Mouse (Mus musculus): Measurements from ENCODE around the gene Sesn3. TPM values are rescaled to one million over a fixed set of nuclear protein-coding genes. Genes with fewer than 3 reads are reported as not detected.

Sesn3 gene
- polyA plus RNA-seq, 1 experiment from 2014 or later = 8.2 TPM

DNA sequence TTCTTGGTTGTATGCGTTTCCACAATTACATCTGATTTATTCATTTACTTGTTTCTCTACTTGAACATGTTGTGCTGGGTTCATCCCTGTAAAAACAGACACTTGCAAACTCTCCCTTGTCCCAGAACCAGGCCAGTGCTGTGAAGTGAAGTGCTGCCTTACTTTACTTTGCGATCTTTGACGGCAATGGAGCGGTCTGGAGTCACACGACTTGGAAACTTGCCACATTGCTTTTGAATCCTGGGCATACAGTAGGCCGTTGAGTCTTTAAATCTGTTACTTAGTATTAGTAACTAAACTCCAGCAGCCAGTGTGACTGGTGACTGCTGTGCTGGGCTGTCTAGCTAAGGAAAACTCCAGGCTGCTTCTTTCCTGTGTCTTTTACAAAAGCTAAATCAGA lies 25.9 kb downstream of the Sesn3 start:
- no peaks in the 10 kb centered on the region for H3K9me3 ChIP-seq (ENCODE audit: control insufficient read depth, low read length)
- H3K4me3 ChIP-seq (ENCODE audit: low read depth, low read length) = no peak overlapping the region
- no peak for DNase-seq (ENCODE audit: low spot score)
- no peak overlapping the region for H3K9ac ChIP-seq (ENCODE audit: low read length)
- TF ChIP-seq EP300 (optimal IDR thresholded peaks at IDR 0.05) (no peak), CTCF (IDR thresholded peaks at IDR 0.05; ENCODE audit: low read depth) (no peak)
- ATAC-seq (ENCODE audit: low FRiP score, low TSS enrichment) = no peak
- no peak overlapping the region for H3K27ac ChIP-seq (replicated peaks)
- WGBS = 56% methylated on average over 6 of the region's 6 CpGs
- H3K4me1 ChIP-seq (replicated peaks; ENCODE audit: control insufficient read depth, insufficient read depth) = no peaks in the 10 kb centered on the region
- no peaks in the 10 kb centered on the region for H3K27me3 ChIP-seq (ENCODE audit: control insufficient read depth, insufficient read depth, low read length)
- H3K36me3 ChIP-seq (ENCODE audit: control insufficient read depth, insufficient read depth, low read length) = no peaks in the 10 kb centered on the region
- no peak overlapping the region for H3K4me2 ChIP-seq (replicated peaks; ENCODE audit: low read depth)

DNA sequence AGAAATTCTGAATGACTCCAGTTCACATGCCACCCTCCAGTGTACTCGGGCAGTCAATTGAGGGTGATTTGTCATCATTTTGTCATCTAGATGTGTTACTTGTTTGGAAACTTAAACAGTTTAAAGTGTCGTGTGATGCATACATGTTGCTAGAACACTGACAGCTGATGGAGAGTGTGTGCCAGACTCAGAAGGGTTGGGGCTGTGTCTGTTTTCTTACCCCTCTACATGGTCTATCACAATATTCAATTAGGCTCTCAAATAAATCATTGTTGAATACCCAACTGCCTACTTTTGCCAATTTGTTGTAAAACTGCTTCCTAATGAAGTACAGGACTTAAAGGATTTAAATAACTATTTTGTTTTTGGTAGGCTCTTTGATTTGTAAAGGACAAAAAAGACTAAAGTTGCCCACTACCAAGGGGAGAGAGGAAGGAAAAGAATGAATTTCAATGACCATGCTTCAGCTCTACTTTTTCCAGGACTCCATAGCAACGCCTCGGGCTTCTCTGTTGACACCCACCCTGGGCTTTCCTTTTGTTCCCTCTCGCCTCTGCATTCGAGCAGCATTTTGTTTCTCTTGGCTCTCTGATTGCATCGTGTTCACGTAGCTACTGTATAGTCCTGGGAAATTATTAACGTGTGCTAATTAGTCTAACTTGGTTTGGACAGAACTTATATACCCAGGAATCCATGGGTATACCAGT lies 29.5 kb downstream of the Sesn3 start:
- no peaks in the 10 kb centered on the region for H3K9me3 ChIP-seq (ENCODE audit: control insufficient read depth, low read length)
- no peak for ATAC-seq (ENCODE audit: low FRiP score, low TSS enrichment)
- no peak overlapping the region for H3K9ac ChIP-seq (ENCODE audit: low read length)
- no peaks in the 10 kb centered on the region for H3K27me3 ChIP-seq (ENCODE audit: control insufficient read depth, insufficient read depth, low read length)
- no peak for DNase-seq (ENCODE audit: low spot score)
- H3K4me3 ChIP-seq (ENCODE audit: low read depth, low read length) = no peak overlapping the region
- H3K4me1 ChIP-seq (replicated peaks; ENCODE audit: control insufficient read depth, insufficient read depth) = no peaks in the 10 kb centered on the region
- peaks cover 1% of the 10 kb centered on the region; the same call in 1 of the 2 replicates for H3K36me3 ChIP-seq (ENCODE audit: control insufficient read depth, insufficient read depth, low read length)
- no peak overlapping the region for H3K27ac ChIP-seq (replicated peaks)
- 72% methylated on average over 9 of the region's 9 CpGs for WGBS
- no peak overlapping the region for H3K4me2 ChIP-seq (replicated peaks; ENCODE audit: low read depth)
- TF ChIP-seq EP300 (optimal IDR thresholded peaks at IDR 0.05) = no peak
- TF ChIP-seq CTCF (IDR thresholded peaks at IDR 0.05; ENCODE audit: low read depth) = no peak

DNA sequence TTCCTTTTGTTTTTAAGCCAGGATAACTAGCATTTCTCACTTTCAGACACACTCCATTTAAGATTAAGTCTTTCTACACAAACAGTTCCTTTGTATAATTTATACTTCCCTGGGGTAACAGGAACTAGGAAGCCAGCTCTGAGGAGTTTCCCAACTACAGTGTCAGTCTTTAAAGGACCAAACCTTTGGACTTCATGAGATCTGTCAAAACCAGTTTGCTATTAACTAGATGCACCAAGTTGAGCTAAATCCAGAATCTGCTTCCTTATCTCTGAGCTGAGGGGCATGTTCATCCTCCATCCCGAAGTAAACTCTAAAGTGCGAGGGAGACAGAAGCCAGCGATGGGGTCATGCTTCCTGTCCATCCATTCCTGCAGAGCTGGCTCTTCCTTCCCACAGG lies 32.5 kb downstream of the Sesn3 start:
- peaks cover 8% of the 10 kb centered on the region; the same call in 1 of the 2 replicates for H3K36me3 ChIP-seq (ENCODE audit: control insufficient read depth, insufficient read depth, low read length)
- ATAC-seq (ENCODE audit: low FRiP score, low TSS enrichment) (no peak), DNase-seq (ENCODE audit: low spot score) (no peak)
- no peaks in the 10 kb centered on the region for H3K4me1 ChIP-seq (replicated peaks; ENCODE audit: control insufficient read depth, insufficient read depth)
- TF ChIP-seq CTCF (IDR thresholded peaks at IDR 0.05; ENCODE audit: low read depth) (no peak), EP300 (optimal IDR thresholded peaks at IDR 0.05) (no peak)
- no peak overlapping the region for H3K4me2 ChIP-seq (replicated peaks; ENCODE audit: low read depth)
- H3K9me3 ChIP-seq (ENCODE audit: control insufficient read depth, low read length) = no peaks in the 10 kb centered on the region
- no peak overlapping the region for H3K9ac ChIP-seq (ENCODE audit: low read length)
- no peak overlapping the region for H3K4me3 ChIP-seq (ENCODE audit: low read depth, low read length)
- WGBS = 82% methylated on average over 3 of the region's 3 CpGs
- no peaks in the 10 kb centered on the region for H3K27me3 ChIP-seq (ENCODE audit: control insufficient read depth, insufficient read depth, low read length)
- H3K27ac ChIP-seq (replicated peaks) = no peak overlapping the region

DNA sequence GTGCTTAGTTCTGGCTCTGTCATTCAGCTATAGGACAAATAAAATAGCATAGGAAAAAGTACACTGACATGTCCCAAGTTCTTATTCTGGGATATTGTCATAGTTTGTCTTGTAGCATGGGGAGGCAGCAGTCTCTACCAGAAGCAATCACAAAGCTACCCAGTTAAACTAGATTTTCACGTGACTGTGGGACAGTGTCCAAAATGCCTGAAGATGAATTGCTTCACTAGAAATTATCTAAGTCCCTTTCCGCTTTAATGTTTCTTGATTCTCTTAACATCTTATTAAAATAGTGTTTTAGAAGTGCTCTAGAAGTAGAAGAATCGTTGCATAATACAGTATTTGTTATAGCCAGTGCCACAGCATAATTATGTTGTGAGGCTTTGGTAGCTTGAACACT lies 39.1 kb downstream of the Sesn3 start:
- H3K9me3 ChIP-seq (ENCODE audit: control insufficient read depth, low read length) = no peaks in the 10 kb centered on the region
- no peak for ATAC-seq (ENCODE audit: low FRiP score, low TSS enrichment)
- H3K9ac ChIP-seq (ENCODE audit: low read length) = no peak overlapping the region
- H3K27me3 ChIP-seq (ENCODE audit: control insufficient read depth, insufficient read depth, low read length) = no peaks in the 10 kb centered on the region
- no peak overlapping the region for H3K4me3 ChIP-seq (ENCODE audit: low read depth, low read length)
- no peaks in the 10 kb centered on the region for H3K4me1 ChIP-seq (replicated peaks; ENCODE audit: control insufficient read depth, insufficient read depth)
- TF ChIP-seq EP300 (optimal IDR thresholded peaks at IDR 0.05) (no peak), CTCF (IDR thresholded peaks at IDR 0.05; ENCODE audit: low read depth) (no peak)
- H3K4me2 ChIP-seq (replicated peaks; ENCODE audit: low read depth) = no peak overlapping the region
- whole genome bisulfite sequencing = 71% methylated on average over 3 of the region's 3 CpGs
- DNase-seq (ENCODE audit: low spot score) = no peak
- no peak overlapping the region for H3K27ac ChIP-seq (replicated peaks)
- H3K36me3 ChIP-seq (ENCODE audit: control insufficient read depth, insufficient read depth, low read length) = peaks cover 17% of the 10 kb centered on the region

- no peak for ATAC-seq (ENCODE audit: low FRiP score, low TSS enrichment)
- H3K27ac ChIP-seq (replicated peaks) = no peak overlapping the region
- H3K4me3 ChIP-seq (ENCODE audit: low read depth, low read length) = no peak overlapping the region
- H3K9me3 ChIP-seq (ENCODE audit: control insufficient read depth, low read length) = no peaks in the 10 kb centered on the region
- H3K27me3 ChIP-seq (ENCODE audit: control insufficient read depth, insufficient read depth, low read length) = no peaks in the 10 kb centered on the region
- peaks cover 19% of the 10 kb centered on the region for H3K36me3 ChIP-seq (ENCODE audit: control insufficient read depth, insufficient read depth, low read length)
- TF ChIP-seq EP300 (optimal IDR thresholded peaks at IDR 0.05) (no peak), CTCF (IDR thresholded peaks at IDR 0.05; ENCODE audit: low read depth) (no peak)
- WGBS = 88% methylated on average over 7 of the region's 7 CpGs
- no peak overlapping the region for H3K4me2 ChIP-seq (replicated peaks; ENCODE audit: low read depth)
- no peak overlapping the region for H3K9ac ChIP-seq (ENCODE audit: low read length)
- no peak for DNase-seq (ENCODE audit: low spot score)
- no peaks in the 10 kb centered on the region for H3K4me1 ChIP-seq (replicated peaks; ENCODE audit: control insufficient read depth, insufficient read depth)
Observed at GRCm38 (mm10) chr9:14314477-14314876, 39.6 kb downstream of the Sesn3 start.

- H3K4me1 ChIP-seq (replicated peaks; ENCODE audit: control insufficient read depth, insufficient read depth) = no peaks in the 10 kb centered on the region
- no peak overlapping the region for H3K9ac ChIP-seq (ENCODE audit: low read length)
- ATAC-seq (ENCODE audit: low FRiP score, low TSS enrichment) = no peak
- TF ChIP-seq CTCF (IDR thresholded peaks at IDR 0.05; ENCODE audit: low read depth) = no peak
- no peak for TF ChIP-seq EP300 (optimal IDR thresholded peaks at IDR 0.05)
- H3K36me3 ChIP-seq (ENCODE audit: control insufficient read depth, insufficient read depth, low read length) = peaks cover 20% of the 10 kb centered on the region; the same call in 1 of the 2 replicates
- H3K9me3 ChIP-seq (ENCODE audit: control insufficient read depth, low read length) = no peaks in the 10 kb centered on the region
- whole genome bisulfite sequencing = 97% methylated on average over 1 of the region's 1 CpGs
- no peak overlapping the region for H3K4me2 ChIP-seq (replicated peaks; ENCODE audit: low read depth)
- no peaks in the 10 kb centered on the region for H3K27me3 ChIP-seq (ENCODE audit: control insufficient read depth, insufficient read depth, low read length)
- H3K4me3 ChIP-seq (ENCODE audit: low read depth, low read length) = no peak overlapping the region
- no peak for DNase-seq (ENCODE audit: low spot score)
- H3K27ac ChIP-seq (replicated peaks) = no peak overlapping the region
Observed at GRCm38 (mm10) chr9:14316618-14317017, 41.8 kb downstream of the Sesn3 start.
